Mouse (Mus musculus): ENCODE measurements around the gene Metap1. TPM values are rescaled to one million over a fixed set of nuclear protein-coding genes. Genes with fewer than 3 reads are reported as not detected.

Metap1 gene
- polyA plus RNA-seq, 1 experiment from 2014 or later: 48.9 TPM

DNA sequence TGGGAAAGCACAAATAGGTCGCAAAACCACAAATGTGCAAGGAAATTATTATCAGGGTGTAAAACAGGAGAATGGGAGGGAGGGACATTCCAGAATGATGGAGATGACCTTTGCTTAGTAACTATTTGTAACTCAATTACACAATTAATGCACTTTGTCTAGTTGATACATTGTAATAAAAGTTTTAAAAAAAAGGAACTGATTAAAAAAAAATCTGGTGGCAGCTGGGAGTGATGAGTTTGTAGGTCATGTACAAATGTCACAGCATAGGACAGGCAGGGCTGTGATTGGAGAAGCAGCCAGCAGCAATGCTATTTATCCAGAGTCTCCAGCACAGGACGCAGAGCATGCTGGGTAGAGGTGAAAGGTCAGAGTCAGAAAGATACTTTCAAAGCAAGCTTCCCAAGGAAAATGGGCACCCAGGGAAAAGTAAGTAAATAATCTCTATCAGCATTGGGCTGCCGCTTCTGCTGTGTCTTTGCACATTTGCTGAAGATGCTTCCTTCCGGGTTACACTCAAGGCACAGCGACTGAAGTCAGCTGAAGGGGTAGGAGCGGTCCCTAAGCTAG is 74.1 kb downstream of the Metap1 start, which contains the start of gene Adh4:
Adh4 (plus strand) TSS at position 346 of the 570 bp plus-strand sequence.
- 88% methylated on average over 6 of the region's 6 CpGs for WGBS
- ATAC-seq: no peak
- DNase-seq (ENCODE audit: low spot score): no peak

DNA sequence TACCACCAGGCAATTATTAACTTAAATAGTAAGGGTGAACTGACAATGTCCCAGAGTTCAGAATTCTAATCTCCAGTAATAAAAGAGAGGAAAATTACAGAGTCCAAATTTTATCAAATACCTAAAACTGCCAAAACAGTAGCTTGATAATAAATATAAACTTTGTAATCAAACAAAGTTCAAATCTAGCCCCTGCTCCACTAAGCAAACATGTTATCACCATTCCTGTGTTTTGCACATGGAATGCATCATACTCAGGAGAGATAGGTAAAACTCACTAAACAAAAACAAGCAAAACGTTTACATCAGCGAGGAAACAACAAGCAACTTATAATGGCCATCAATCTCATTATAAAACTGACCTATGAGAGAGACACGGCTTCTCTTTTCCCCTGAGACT is 79.1 kb downstream of the Metap1 start:
- no peak overlapping the region for H3K4me2 ChIP-seq (ENCODE audit: low read length)
- WGBS: 68% methylated on average over 3 of the region's 3 CpGs
- H3K4me3 ChIP-seq (ENCODE audit: low read depth, low read length): no peak overlapping the region
- H3K27me3 ChIP-seq (replicated peaks; ENCODE audit: control insufficient read depth, insufficient read depth, low read length): no peaks in the 10 kb centered on the region
- H3K4me1 ChIP-seq (ENCODE audit: control insufficient read depth, insufficient read depth, low read length): no peaks in the 10 kb centered on the region
- H3K9me3 ChIP-seq (replicated peaks; ENCODE audit: control insufficient read depth, low read length): no peaks in the 10 kb centered on the region
- no peak for DNase-seq (ENCODE audit: low spot score)
- no peak for ATAC-seq
- H3K9ac ChIP-seq (ENCODE audit: low read length): no peak overlapping the region
- H3K36me3 ChIP-seq (ENCODE audit: control insufficient read depth, insufficient read depth, low read length): no peaks in the 10 kb centered on the region
- H3K27ac ChIP-seq (ENCODE audit: low read depth, low read length): no peak overlapping the region

More for the DNA sequence above, 74.1 kb downstream of the Metap1 start, which contains the start of gene Adh4:
- Histone ChIP-seq H3K27ac (ENCODE audit: low read depth, low read length) (no peak within 1 kb of the TSS), H3K36me3 (ENCODE audit: control insufficient read depth, insufficient read depth, low read length) (no peaks in the 10 kb centered on the region), H3K4me1 (ENCODE audit: control insufficient read depth, insufficient read depth, low read length) (no peaks in the 10 kb centered on the region), H3K4me2 (ENCODE audit: low read length) (no peak within 1 kb of the TSS), H3K4me3 (ENCODE audit: low read depth, low read length) (no peak within 1 kb of the TSS), H3K9me3 (replicated peaks; ENCODE audit: control insufficient read depth, low read length) (no peaks in the 10 kb centered on the region), H3K27me3 (replicated peaks; ENCODE audit: control insufficient read depth, insufficient read depth, low read length) (no peaks in the 10 kb centered on the region), H3K9ac (ENCODE audit: low read length) (no peak within 1 kb of the TSS)

- H3K4me1 ChIP-seq (ENCODE audit: control insufficient read depth, insufficient read depth, low read length): no peaks in the 10 kb centered on the region
- no peaks in the 10 kb centered on the region for H3K36me3 ChIP-seq (ENCODE audit: control insufficient read depth, insufficient read depth, low read length)
- ATAC-seq: no peak
- H3K27me3 ChIP-seq (replicated peaks; ENCODE audit: control insufficient read depth, insufficient read depth, low read length): no peaks in the 10 kb centered on the region
- no peaks in the 10 kb centered on the region for H3K9me3 ChIP-seq (replicated peaks; ENCODE audit: control insufficient read depth, low read length)
- H3K27ac ChIP-seq (ENCODE audit: low read depth, low read length): no peak overlapping the region
- H3K4me3 ChIP-seq (ENCODE audit: low read depth, low read length): no peak overlapping the region
- H3K9ac ChIP-seq (ENCODE audit: low read length): no peak overlapping the region
- no peak for DNase-seq (ENCODE audit: low spot score)
- WGBS: 84% methylated on average over 1 of the region's 1 CpGs
- no peak overlapping the region for H3K4me2 ChIP-seq (ENCODE audit: low read length)
Observed at GRCm38 (mm10) chr3:138409585-138409984, 79.7 kb downstream of the Metap1 start.

MicroRNAs within 50 kb of the gene (microRNA counts, 519-probe panel; counts per million panel counts)
- microRNA mmu-miR-1956: not detected

Small RNA genes within 50 kb of the gene (microRNA-seq; reads per million reads assigned to microRNA genes)
- not detected for gene Mir1956

Other genes starting within 250 kb of the Metap1 start
- 0.47 and 0.57 TPM in 2 replicates for gene Adh1, start 228.5 kb downstream of the Metap1 start, polyA plus RNA-seq (2014; fragmentation: Nextera tagmentation; extraction: Ambion mirVana)
- gene Adh6a, start 176.2 kb downstream of the Metap1 start, polyA plus RNA-seq (2014; fragmentation: Nextera tagmentation; extraction: Ambion mirVana): not detected in 2 replicates
- 0.20 and 0.37 TPM in 2 replicates for gene Adh6b, start 147.7 kb downstream of the Metap1 start, polyA plus RNA-seq (2014; fragmentation: Nextera tagmentation; extraction: Ambion mirVana)
- gene Adh4, start 74.0 kb downstream of the Metap1 start, polyA plus RNA-seq (2014; fragmentation: Nextera tagmentation; extraction: Ambion mirVana): not detected in 2 replicates
- 295 and 320 TPM in 2 replicates for gene Adh5, start 46.4 kb downstream of the Metap1 start, polyA plus RNA-seq (2014; fragmentation: Nextera tagmentation; extraction: Ambion mirVana)
- gene Eif4e, start 36.7 kb upstream of the Metap1 start, polyA plus RNA-seq (2014; fragmentation: Nextera tagmentation; extraction: Ambion mirVana): 448 and 459 TPM in 2 replicates

Measured in forebrain, embryonic 14.5 days (tissue).